Mouse (Mus musculus) lung, adult 2 months (tissue): Measurements from ENCODE around the gene Armh1.

Experiments
- CTCF ChIP-seq: fragments of 200-500 bp; IDR thresholded peaks from 2 replicates; pipeline ENCODE4 v1.5.1; 2011; ENCODE audit warnings: mild to moderate bottlenecking, low read length, control low read depth; ENCODE audit not compliant: insufficient read depth
- POLR2A ChIP-seq: fragments of 200-500 bp; IDR thresholded peaks from 2 replicates; pipeline ENCODE4 v1.6.1; 2011; ENCODE audit warnings: low read depth, mild to moderate bottlenecking, control low read depth, low read length, borderline replicate concordance; ENCODE audit errors: extremely low read depth

DNA sequence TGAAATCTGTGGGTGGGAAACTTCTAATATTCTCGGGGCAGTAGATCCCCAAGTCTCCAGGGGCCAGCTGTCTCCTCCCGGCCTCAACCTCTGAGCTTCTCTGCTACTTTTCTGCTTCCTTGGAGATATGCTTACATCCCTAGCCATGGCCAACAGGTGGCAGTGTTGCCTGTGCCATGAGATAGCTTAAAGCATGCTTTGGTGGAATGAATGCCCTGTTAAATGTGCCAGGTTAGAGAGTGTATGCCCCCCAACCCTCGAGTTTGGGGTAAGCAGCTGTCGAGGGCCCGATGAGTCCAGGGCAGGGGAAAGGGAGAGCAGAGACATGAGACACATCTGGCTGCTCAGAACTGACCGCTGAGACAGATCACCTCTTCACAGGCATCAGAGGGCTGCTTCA is 18.4 kb upstream of the Armh1 start:
- peak; percentile 85 for TF ChIP-seq CTCF
- TF ChIP-seq POLR2A, result no peak
